Mouse (Mus musculus): ENCODE data around the gene Ksr2. TPM values are rescaled to one million over a fixed set of nuclear protein-coding genes. Genes with fewer than 3 reads are reported as not detected.
A peak's percentile ranks its signal among the peaks of the same experiment; 100 is the strongest.
"Not testable (repeated sequence)": the region's sequence is repeated elsewhere in the genome, so short reads cannot be mapped to it uniquely, and the experiment has no call there.

The Ksr2 gene
- polyA plus RNA-seq, 1 experiment from 2014 or later: 7.5 TPM

- no peak overlapping the region for H3K4me3 ChIP-seq (replicated peaks; ENCODE audit: low read length)
- H3K9me3 ChIP-seq (ENCODE audit: control insufficient read depth, low read length): no peaks in the 10 kb centered on the region
- ATAC-seq: no peak
Observed at GRCm38 (mm10) chr5:117398007-117398550, 15.7 kb upstream of the Ksr2 start.

GRCm38 (mm10) chr5:117399281-117399680, 14.5 kb upstream of the Ksr2 start:
- H3K4me1 ChIP-seq (replicated peaks; ENCODE audit: control insufficient read depth, insufficient read depth, low read length): no peaks in the 10 kb centered on the region
- no peak overlapping the region for H3K27ac ChIP-seq (ENCODE audit: low read length)
- no peaks in the 10 kb centered on the region for H3K9me3 ChIP-seq (ENCODE audit: control insufficient read depth, low read length)
- no peaks in the 10 kb centered on the region for H3K27me3 ChIP-seq (replicated peaks; ENCODE audit: control insufficient read depth, insufficient read depth, low read length)
- no peaks in the 10 kb centered on the region for H3K36me3 ChIP-seq (ENCODE audit: control insufficient read depth, insufficient read depth)
- no peak for ATAC-seq
- 84% methylated on average over 9 of the region's 9 CpGs for WGBS
- no peak overlapping the region for H3K9ac ChIP-seq (replicated peaks; ENCODE audit: low read depth, low read length)
- H3K4me2 ChIP-seq (ENCODE audit: low read length): no peak overlapping the region
- no peak overlapping the region for H3K4me3 ChIP-seq (replicated peaks; ENCODE audit: low read length)

More at GRCm38 (mm10) chr5:117398007-117398550, 15.7 kb upstream of the Ksr2 start:
- 4% methylated on average over 4 of the region's 5 CpGs for WGBS
- H3K4me2 ChIP-seq (ENCODE audit: low read length): no peak overlapping the region
- H3K27me3 ChIP-seq (replicated peaks; ENCODE audit: control insufficient read depth, insufficient read depth, low read length): no peaks in the 10 kb centered on the region
- H3K9ac ChIP-seq (replicated peaks; ENCODE audit: low read depth, low read length): no peak overlapping the region
- no peak overlapping the region for H3K27ac ChIP-seq (ENCODE audit: low read length)
- no peaks in the 10 kb centered on the region for H3K36me3 ChIP-seq (ENCODE audit: control insufficient read depth, insufficient read depth)
- H3K4me1 ChIP-seq (replicated peaks; ENCODE audit: control insufficient read depth, insufficient read depth, low read length): no peaks in the 10 kb centered on the region

GRCm38 (mm10) chr5:117403609-117404008, 10.2 kb upstream of the Ksr2 start:
- H3K9ac ChIP-seq (replicated peaks; ENCODE audit: low read depth, low read length): no peak overlapping the region
- no peaks in the 10 kb centered on the region for H3K4me1 ChIP-seq (replicated peaks; ENCODE audit: control insufficient read depth, insufficient read depth, low read length)
- no peak for ATAC-seq
- H3K36me3 ChIP-seq (ENCODE audit: control insufficient read depth, insufficient read depth): no peaks in the 10 kb centered on the region
- H3K27me3 ChIP-seq (replicated peaks; ENCODE audit: control insufficient read depth, insufficient read depth, low read length): no peaks in the 10 kb centered on the region
- H3K9me3 ChIP-seq (ENCODE audit: control insufficient read depth, low read length): no peaks in the 10 kb centered on the region
- 85% methylated on average over 8 of the region's 8 CpGs for WGBS
- no peak overlapping the region for H3K27ac ChIP-seq (ENCODE audit: low read length)
- no peak overlapping the region for H3K4me2 ChIP-seq (ENCODE audit: low read length)
- no peak overlapping the region for H3K4me3 ChIP-seq (replicated peaks; ENCODE audit: low read length)

- not testable (repeated sequence) for H3K9ac ChIP-seq (replicated peaks; ENCODE audit: low read depth, low read length); H3K9me3 ChIP-seq (ENCODE audit: control insufficient read depth, low read length); H3K27me3 ChIP-seq (replicated peaks; ENCODE audit: control insufficient read depth, insufficient read depth, low read length); H3K36me3 ChIP-seq (ENCODE audit: control insufficient read depth, insufficient read depth); H3K4me1 ChIP-seq (replicated peaks; ENCODE audit: control insufficient read depth, insufficient read depth, low read length); ATAC-seq; H3K4me2 ChIP-seq (ENCODE audit: low read length); H3K27ac ChIP-seq (ENCODE audit: low read length); H3K4me3 ChIP-seq (replicated peaks; ENCODE audit: low read length)
- WGBS: 90% methylated on average over 2 of the region's 2 CpGs
Observed at GRCm38 (mm10) chr5:117404671-117405070, 9.1 kb upstream of the Ksr2 start.

- 75% methylated on average over 4 of the region's 4 CpGs for WGBS
- H3K4me3 ChIP-seq (replicated peaks; ENCODE audit: low read length): no peak overlapping the region
- H3K27ac ChIP-seq (ENCODE audit: low read length): no peak overlapping the region
- no peaks in the 10 kb centered on the region for H3K36me3 ChIP-seq (ENCODE audit: control insufficient read depth, insufficient read depth)
- no peak overlapping the region for H3K4me2 ChIP-seq (ENCODE audit: low read length)
- peaks cover 2% of the 10 kb centered on the region for H3K4me1 ChIP-seq (replicated peaks; ENCODE audit: control insufficient read depth, insufficient read depth, low read length)
- no peak for ATAC-seq
- no peak overlapping the region for H3K9ac ChIP-seq (replicated peaks; ENCODE audit: low read depth, low read length)
- no peaks in the 10 kb centered on the region; the same call in 1 of the 2 replicates for H3K27me3 ChIP-seq (replicated peaks; ENCODE audit: control insufficient read depth, insufficient read depth, low read length)
- no peaks in the 10 kb centered on the region for H3K9me3 ChIP-seq (ENCODE audit: control insufficient read depth, low read length)
Observed at GRCm38 (mm10) chr5:117408216-117408615, 5.6 kb upstream of the Ksr2 start.

GRCm38 (mm10) chr5:117409369-117409768, 4.4 kb upstream of the Ksr2 start:
- H3K27ac ChIP-seq (ENCODE audit: low read length): no peak overlapping the region

GRCm38 (mm10) chr5:117414611-117415010, 811 bp downstream of the Ksr2 start:
- H3K9ac ChIP-seq (replicated peaks; ENCODE audit: low read depth, low read length): peak overlapping the region; percentile 84
- no peaks in the 10 kb centered on the region for H3K9me3 ChIP-seq (ENCODE audit: control insufficient read depth, low read length)
- H3K4me1 ChIP-seq (replicated peaks; ENCODE audit: control insufficient read depth, insufficient read depth, low read length): peaks cover 14% of the 10 kb centered on the region
- peak overlapping the region; percentile 96 for H3K27ac ChIP-seq (ENCODE audit: low read length)
- WGBS: under 1% methylated on average over 10 of the region's 10 CpGs
- no peaks in the 10 kb centered on the region for H3K36me3 ChIP-seq (ENCODE audit: control insufficient read depth, insufficient read depth)
- H3K4me2 ChIP-seq (ENCODE audit: low read length): peak overlapping the region; percentile 74
- ATAC-seq: peak; percentile 15; the same call in 1 of the 2 replicates
- peak overlapping the region; percentile 77 for H3K4me3 ChIP-seq (replicated peaks; ENCODE audit: low read length)
- H3K27me3 ChIP-seq (replicated peaks; ENCODE audit: control insufficient read depth, insufficient read depth, low read length): no peaks in the 10 kb centered on the region; the same call in 1 of the 2 replicates

More at GRCm38 (mm10) chr5:117409369-117409768, 4.4 kb upstream of the Ksr2 start:
- WGBS: 71% methylated on average over 6 of the region's 6 CpGs
- Histone ChIP-seq H3K9me3 (ENCODE audit: control insufficient read depth, low read length) (no peaks in the 10 kb centered on the region), H3K9ac (replicated peaks; ENCODE audit: low read depth, low read length) (no peak overlapping the region), H3K4me2 (ENCODE audit: low read length) (no peak overlapping the region), H3K27me3 (replicated peaks; ENCODE audit: control insufficient read depth, insufficient read depth, low read length) (no peaks in the 10 kb centered on the region; the same call in 1 of the 2 replicates), H3K4me1 (replicated peaks; ENCODE audit: control insufficient read depth, insufficient read depth, low read length) (peaks cover 4% of the 10 kb centered on the region), H3K4me3 (replicated peaks; ENCODE audit: low read length) (no peak overlapping the region), H3K36me3 (ENCODE audit: control insufficient read depth, insufficient read depth) (no peaks in the 10 kb centered on the region)
- ATAC-seq: no peak

- no peak for ATAC-seq
- Histone ChIP-seq H3K27me3 (replicated peaks; ENCODE audit: control insufficient read depth, insufficient read depth, low read length) (no peaks in the 10 kb centered on the region; the same call in 1 of the 2 replicates), H3K4me1 (replicated peaks; ENCODE audit: control insufficient read depth, insufficient read depth, low read length) (peaks cover 14% of the 10 kb centered on the region), H3K36me3 (ENCODE audit: control insufficient read depth, insufficient read depth) (no peaks in the 10 kb centered on the region), H3K9me3 (ENCODE audit: control insufficient read depth, low read length) (no peaks in the 10 kb centered on the region), H3K27ac (ENCODE audit: low read length) (peak overlapping the region; percentile 96; the same call in 1 of the 2 replicates), H3K4me3 (replicated peaks; ENCODE audit: low read length) (peak overlapping the region; percentile 77), H3K4me2 (ENCODE audit: low read length) (peak overlapping the region; percentile 74), H3K9ac (replicated peaks; ENCODE audit: low read depth, low read length) (peak overlapping the region; percentile 84)
- WGBS: 17% methylated on average over 19 of the region's 19 CpGs
Observed at GRCm38 (mm10) chr5:117415011-117415912, 1.5 kb downstream of the Ksr2 start.

- Histone ChIP-seq H3K36me3 (ENCODE audit: control insufficient read depth, insufficient read depth) (no peaks in the 10 kb centered on the region), H3K4me2 (ENCODE audit: low read length) (no peak overlapping the region), H3K9ac (replicated peaks; ENCODE audit: low read depth, low read length) (no peak overlapping the region), H3K4me1 (replicated peaks; ENCODE audit: control insufficient read depth, insufficient read depth, low read length) (peaks cover 14% of the 10 kb centered on the region), H3K27ac (ENCODE audit: low read length) (no peak overlapping the region), H3K4me3 (replicated peaks; ENCODE audit: low read length) (no peak overlapping the region), H3K27me3 (replicated peaks; ENCODE audit: control insufficient read depth, insufficient read depth, low read length) (no peaks in the 10 kb centered on the region), H3K9me3 (ENCODE audit: control insufficient read depth, low read length) (no peaks in the 10 kb centered on the region)
- no peak for ATAC-seq
- 71% methylated on average over 2 of the region's 2 CpGs for WGBS
Observed at GRCm38 (mm10) chr5:117417442-117417841, 3.6 kb downstream of the Ksr2 start.

All from forebrain, embryonic 16.5 days (tissue).